Mouse (Mus musculus): ENCODE results near the gene Tle6.

GRCm38 (mm10) chr10:81628390-81628789 lies 27.5 kb upstream of the Tle6 start, which contains the start of gene Ankrd24:
- TF ChIP-seq CTCF (IDR thresholded peaks at IDR 0.05; ENCODE audit: extremely low read depth, insufficient read depth, low read length) (no peak), POLR2A (IDR thresholded peaks at IDR 0.05; ENCODE audit: extremely low read depth, insufficient read depth, low read length) (no peak)

All from cortical plate, adult 2 months (tissue).